Mouse (Mus musculus): ENCODE data around the gene Nmd3.
A peak's percentile ranks its signal among the peaks of the same experiment; 100 is the strongest.

The Nmd3 gene

DNA sequence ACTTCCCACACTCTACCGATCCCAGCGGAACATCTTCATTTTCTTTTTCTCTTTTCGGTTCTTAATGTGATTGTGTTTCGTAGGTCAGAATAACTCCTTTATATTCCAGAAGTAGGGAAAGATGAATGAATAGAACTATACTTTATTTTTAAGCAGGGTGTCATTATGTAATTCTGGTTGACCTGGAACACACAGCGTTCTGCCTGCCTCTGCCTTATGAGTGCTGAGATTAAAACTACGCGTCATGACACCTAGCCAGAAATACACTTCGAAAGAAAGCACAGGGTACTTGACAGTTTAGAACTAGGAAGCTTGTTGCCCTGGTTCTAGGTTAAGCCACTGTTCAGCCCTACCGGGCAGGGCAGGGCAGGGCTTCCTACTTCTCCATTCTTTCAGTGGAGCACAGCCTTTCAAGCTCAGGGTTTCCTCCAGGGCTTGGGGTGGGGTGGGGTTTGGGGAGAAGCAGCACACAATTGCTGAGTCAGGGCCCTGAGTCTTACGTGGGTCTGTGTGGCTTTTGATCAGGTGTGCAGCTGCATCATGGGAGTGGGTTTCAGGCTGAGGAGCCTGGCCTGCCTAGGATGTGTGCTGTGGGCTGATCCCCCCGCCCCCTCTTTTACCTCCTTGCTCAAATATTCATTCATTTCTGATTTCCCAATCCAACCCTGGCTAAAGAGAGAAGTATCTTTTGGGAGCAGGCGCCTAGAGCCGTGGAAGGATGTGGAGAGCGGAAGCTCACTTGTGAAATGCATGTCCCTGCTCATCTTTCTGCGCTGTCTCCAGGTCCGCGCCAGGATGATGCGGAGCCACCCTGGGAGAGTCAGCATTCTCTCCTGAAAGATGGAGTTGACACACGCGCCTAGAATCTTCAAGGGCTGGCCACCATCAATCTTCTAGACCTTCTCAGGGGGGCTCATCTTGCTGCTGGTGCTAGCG is 42.1 kb downstream of the Nmd3 start:
- DNase-seq (ENCODE audit: low spot score in 2 of 2) = no peak

DNA sequence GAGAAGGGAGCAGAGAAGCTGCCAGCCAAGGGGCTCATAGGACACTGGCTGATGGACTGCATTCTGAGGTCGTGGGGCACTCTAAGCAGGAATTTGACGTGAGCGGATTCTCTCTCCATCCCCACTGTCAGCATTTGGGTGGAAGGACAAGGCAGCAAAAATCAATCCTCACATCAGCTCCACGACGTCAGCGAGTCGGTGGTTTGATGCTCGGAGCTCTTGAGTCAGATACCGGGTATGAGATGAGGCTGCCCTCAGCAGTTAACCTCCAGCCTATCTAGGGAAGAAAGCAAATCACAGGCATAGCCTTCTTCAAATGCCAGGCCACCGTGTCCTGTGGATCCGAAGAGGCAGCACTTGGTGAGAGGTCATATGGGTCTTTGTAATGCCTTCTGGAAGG is 43.4 kb downstream of the Nmd3 start:
- no peak for DNase-seq (ENCODE audit: low spot score in 2 of 2)

DNA sequence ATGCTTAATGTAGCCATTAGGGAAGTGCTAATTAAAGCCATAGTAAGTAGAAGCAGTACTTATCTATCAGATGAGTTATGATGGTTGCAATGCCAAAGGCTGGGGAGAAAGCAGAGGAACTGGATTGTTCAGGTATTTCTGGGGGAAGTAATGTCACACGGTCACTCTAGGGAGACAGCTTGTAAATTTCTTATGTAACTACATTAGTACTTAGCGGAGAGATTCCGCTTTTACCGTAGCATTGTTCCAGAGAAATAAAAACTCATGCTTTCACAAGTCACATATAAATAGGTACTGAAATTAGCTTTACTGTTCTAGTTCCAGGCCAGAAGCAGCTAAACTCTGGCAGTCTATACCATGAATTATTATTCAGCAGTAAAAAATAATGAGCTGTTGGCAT is 47.4 kb downstream of the Nmd3 start:
- no peak for DNase-seq (ENCODE audit: low spot score in 2 of 2)

DNA sequence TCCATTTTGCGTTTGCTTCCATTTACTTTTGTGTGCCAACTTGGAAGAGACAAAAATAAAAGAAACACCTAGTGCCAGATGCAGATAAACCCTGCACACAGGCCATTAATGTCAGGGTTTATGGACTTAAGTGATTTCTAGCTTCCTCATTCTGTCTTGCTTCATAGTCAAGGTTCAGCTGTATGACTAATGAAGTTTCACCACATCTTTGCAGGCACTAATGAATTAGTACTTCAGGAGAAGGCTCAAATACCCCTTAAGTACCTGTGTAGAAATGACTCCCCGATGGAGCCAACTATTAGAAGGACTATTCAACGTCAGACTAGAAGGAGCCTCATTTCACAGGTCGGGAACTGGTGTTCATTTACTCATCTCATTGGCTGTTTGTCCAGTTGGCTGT is 51.6 kb downstream of the Nmd3 start:
- no peak for DNase-seq (ENCODE audit: low spot score in 2 of 2)

DNA sequence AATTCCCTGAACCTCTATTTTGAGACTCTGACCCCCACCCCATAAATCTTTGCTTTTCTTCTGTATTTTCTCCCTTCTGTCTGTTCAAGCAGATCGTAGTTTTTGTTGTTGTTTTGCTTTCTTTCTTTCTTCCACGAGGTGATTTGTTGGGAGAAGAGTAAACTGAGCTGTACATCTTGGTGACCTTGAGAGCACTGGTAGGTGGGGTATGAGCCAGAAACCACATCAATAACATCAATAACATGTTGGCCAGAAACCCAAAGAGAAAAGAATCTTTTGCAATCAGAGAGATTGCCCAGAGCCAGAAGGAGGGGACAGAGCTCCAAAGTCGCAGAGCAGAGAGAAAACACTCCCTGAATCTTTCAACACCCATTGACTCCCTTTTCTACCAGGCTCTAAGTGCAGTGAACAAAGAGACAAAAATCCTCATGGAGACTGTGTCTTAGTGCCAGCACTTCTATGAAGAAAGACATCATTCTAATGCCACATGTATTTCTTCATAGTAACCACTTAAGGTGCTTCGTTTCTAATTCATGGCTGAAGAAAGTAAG is 57.5 kb downstream of the Nmd3 start:
- no peak for DNase-seq (ENCODE audit: low spot score in 2 of 2)

DNA sequence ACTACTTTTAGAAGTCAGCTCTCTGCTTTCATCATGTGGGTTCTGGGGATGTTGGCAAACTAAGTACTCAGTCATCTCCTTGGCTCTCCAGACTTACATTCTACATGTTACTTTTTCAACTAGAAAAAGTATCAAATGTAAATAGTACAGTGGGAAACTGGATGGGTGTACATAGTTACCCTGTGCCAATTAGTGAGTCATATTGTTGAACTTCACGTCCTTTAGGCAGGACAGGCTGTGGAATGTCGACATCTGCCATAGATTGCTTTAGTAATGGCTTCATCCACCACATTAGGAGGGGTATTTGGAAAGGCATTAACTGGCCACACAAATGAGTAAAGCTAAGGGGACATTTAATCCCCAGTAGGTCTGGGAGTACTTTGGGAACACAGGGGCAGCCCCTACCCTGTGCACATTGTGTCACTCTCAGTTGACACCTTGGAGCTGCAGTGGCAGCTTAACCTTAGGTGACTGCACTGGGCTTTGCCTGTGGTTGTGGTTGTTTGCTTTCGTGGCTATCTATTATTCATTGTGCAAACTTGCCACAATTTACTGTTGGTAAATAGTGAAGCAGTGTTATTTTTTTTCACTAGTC is 71.1 kb downstream of the Nmd3 start:
- DNase-seq (ENCODE audit: low spot score in 2 of 2) = no peak

DNA sequence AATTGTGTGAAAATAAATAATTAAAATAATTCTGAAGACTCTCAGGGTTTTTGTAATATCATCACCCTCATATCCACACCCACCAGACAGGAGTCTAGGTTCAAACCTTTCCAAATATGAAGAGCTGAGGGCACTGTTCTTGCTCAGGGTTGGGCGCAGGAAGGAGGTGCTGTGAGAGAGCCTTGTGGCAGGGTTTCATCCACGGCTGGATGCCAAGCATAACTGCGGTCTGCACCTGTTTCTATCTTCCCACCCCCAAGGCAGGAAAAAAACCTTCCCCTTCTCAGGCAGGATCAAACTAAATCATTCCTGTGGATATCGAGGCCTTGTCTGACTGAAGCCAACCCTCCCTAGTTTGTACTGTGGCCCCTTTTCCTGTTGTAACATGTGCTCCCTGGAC is 75.7 kb downstream of the Nmd3 start:
- no peak for DNase-seq (ENCODE audit: low spot score in 2 of 2)

DNA sequence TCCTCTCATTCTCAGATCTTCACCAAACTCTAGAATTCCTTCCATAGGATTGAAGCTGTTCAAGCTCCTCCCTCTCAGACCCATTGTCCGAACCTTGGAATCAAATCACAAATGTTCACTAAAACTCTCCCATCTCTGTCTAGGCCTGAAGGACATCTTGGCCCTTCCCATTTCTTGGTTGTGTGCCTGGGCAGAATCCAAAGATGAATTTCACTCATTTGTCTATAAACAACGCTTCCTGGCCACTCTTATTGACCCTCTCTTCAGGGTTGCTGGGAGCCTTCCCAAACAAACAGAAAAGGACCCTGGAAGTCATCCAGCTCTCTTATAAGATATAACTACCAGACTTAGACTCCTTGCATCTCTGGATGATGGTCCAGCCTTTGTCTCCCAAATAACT is 76.2 kb downstream of the Nmd3 start:
- DNase-seq (ENCODE audit: low spot score in 2 of 2) = no peak

DNA sequence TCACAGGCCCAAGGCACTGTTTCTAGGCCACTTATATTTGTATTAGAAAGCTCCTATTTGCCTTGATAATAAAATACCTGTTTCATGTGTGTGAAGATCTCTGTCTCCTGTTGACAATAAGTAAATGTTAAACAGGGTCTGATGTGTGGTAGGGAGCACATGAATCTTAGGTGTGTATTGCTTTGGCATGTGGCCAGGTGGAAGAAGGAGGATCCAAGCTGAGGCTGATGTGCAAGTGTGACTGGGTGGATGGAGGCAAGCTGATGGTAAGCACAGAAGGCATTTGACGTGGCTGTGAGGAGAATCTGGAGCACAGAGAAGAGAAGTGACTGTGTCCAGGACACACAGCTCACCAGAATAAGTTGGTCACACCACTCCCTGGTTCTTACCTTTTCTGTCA is 77.3 kb downstream of the Nmd3 start:
- DNase-seq (ENCODE audit: low spot score in 2 of 2) = no peak

DNA sequence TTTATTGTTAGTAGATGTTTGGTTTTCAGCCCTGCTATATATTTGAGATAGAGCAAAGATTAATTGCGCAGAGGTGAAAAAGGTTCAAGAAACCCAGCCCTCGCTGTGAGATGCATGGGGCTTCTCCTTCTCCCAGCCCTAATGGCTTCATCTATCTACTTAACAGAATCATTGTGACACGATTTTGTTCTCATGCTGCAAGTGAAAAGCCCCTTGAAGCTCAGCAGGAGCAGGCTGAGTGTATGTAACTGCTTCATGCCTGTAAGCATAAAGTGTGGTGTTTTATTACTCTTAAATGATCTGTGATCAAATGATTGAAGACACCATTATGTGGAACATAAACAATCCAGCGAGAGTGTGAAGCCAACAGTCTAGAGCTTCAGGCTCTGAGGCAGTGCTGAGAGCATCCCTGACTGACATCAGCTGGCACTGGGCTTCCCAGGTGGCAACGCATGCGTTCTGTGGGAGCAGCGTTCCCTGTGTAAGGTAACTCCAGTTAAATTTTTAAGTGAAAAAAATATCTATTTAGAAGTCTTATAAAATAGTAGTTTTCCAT is 79.1 kb downstream of the Nmd3 start:
- no peak for DNase-seq (ENCODE audit: low spot score in 2 of 2)

DNA sequence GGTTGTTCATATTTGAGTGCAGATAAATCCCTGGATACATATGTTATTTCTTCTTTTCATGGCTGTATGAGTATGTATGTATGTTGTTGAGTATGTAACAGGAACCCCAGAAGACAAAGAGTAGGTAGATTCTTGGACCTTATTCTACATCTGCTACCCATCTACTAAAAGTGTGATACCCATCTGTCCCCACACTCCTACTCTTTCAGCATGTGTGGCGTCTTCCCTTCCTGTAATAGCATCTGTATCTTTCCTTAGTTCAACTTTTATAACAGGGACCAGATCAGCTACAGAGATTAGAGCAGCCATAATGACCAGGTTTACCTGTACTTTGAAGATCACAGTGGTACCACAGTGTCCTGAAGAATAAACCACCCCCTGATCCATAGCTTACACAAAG is 81.4 kb downstream of the Nmd3 start:
- DNase-seq (ENCODE audit: low spot score in 2 of 2) = peak in 1 of 2 experiments; percentile 12

Data from frontal cortex, postnatal 36 days (tissue).